Mouse (Mus musculus) cerebellum, adult 18-20 months (tissue): Measurements from ENCODE around the gene Svop.

Experiments
- DNase-seq, 2 experiments: peaks; one replicate each; pipeline ENCODE4 v3.0.0; 2021

Gene Svop

DNA sequence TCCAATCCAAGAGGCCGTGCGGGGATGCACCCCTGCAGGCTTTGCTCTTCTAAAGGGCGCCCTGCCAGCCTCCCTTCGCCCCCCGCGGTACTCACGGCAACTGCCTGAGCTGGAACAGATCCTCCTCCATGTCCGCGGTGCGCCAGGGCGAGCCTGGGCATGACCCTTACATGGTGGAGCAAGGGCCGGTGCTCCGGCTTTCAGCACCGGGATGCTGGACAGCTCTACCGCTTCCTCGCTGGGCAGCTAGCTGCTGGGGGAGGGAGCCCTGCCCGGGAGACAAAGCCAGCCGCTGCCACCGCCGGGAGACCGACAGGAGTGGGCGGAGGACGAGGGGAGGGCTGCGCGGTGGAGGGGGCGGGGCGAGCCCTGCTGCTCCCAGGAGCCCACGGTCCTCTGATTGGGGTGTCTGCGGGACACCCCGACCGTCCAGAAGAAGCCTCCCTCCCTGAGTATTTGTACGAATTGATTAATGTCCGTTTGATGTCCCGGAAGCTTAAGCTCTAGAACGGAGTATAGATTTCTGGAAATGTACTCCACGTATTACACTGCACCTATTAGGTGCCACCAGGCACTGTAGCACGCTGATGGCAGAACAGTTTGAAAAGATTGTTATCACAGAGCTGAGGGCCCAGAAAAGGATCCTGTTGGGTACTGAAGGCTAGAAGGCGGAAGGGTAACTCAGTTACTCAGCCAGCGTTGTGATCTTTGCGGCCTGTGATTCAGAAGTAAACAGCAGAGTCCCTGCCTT lies at the start of gene Svop:
Gene Svop, minus strand, starts transcription at position 514 of the 751 bp plus-strand sequence.
- DNase-seq, result peak; percentile 89 to 92

DNA sequence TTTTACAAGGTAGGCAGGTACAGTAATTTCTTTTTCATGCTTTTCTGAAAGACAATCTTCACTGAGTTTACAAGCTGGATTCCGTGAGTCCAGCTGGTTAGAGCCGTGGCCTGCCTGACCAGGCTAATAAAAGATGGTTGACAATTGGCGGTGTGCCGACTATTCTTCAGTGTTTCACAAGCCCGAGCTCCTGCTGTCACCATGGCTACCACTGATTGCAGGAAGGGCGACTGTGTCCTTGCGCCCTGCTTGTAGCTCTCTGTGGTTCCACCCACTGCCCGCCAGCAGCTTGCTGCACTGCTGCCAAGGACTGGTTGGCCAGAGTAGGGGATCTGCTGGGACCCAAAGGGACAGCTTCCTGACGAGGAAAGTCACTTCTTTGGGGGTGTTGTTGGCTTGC lies 47.8 kb upstream of the Svop start:
- peak; percentile 32 to 57 for DNase-seq

DNA sequence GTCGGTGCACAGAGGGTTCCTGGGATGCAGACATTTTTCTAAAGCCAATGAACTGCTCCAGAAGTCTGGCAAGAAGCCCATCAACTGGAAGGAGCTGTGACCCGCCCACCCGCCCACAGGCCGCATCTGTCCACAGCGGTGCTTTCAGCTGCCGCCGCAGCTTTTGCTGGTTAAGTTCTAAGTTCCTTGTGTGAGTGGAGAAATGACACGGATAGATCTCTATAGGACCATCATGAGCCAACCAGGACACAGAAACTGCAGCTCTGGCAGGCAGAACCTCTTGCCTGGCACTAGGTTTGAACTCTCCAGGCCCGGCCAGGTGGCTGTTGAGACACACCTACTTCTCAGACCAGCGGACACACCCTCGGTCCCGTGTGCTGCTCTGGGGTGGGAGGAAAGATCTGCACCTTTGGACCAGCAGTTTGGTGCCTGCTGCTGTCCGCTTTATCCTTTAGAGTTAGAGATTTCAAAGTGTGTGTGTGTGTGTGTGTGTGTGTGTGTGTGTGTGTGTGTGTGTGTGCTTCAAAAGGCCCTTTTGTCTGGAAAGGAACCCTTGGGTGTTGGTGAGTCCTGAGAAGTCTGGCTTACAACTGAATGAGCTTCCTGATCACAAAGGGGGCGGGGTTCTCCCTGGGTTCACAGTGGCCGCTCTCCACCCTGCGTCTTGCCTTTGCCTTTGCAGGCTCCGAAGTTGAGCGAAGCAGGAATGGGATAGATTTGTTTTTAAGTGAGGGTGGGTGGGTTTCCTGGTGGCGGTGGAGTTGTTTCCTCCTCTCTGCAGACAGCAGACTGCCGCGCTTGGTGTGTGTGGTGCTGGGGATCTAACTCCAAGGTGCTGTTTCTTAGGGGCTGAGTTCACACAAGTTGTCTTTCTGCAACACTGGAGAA lies 47.2 kb upstream of the Svop start:
- DNase-seq, result no peak

DNA sequence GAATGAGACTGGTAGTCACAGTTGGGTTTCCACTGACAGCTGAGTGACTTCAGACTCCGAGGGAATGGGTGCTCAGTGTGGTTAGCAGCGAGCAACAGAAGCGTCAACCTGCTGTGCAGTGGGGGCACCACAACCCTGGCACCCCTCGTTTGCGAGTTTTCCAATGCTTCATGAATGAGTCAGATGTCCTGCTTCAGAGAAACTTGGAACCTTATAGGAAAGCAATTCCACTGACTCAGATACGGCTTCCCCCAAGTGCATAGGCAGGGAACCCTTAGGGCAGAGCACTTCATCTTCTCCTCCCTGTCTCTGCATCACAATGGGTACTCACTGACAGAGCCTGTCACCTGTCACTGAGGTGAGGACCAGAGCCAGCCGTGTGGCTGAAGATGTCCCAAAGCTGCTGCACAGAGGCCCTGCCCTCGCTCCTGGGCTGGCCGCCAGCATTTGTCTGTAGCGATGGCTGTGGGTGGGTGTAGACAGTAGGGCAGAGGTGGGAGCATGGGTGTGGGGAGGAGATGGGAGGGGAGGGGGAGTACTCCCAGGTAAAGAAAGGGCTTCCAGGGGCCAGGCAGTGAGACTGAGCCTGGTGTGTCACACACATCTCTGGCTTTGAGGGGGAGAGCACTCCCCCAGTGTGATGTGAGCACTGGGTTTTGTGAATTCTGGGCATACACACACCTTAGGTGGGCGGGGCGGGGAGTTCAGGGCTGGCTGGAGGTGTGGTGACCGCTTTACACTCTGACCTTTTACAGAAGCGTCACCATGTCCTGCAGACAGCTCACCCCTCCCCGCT lies 46.3 kb upstream of the Svop start:
- no peak for DNase-seq

DNA sequence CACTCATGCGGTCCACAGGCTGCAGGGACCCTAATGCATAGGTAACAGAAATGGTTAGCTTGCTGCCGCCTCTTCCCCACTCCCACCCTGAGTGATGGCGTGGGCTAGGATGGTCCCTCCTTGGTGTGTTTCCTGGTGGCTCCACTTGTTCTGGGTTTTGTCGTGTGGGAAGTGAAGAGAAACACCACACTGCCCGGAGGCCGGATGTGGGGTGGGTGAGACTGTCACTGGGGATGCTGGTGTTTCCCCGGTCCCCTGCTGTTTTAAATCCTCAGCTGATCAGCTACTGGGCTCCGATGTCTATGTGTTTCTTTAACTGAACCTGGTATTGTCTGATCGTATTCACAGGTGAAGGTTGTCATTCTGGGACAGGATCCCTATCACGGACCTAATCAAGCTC lies 44.1 kb upstream of the Svop start:
- DNase-seq, result no peak

DNA sequence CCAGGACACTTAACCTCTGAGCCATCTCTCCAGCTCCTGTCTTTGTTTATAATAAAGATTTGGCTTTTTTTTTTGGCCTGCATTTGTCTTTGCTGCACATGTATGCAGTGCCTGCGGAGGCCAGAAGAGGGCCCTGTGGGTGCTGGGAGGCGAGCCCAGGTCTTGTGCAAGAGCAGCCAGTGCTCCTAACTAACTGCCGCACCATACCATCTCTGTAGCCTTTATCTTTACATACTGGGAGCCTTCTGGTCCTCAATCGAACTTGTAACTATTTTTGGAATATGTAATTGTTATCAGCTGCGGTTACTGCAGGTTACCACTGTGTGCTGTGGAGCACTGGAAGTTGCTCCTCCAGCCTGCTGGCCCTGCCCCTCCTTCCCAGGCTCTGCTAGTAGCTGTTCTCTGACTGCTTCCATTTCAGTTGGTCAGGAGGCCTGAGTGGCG lies 42.7 kb upstream of the Svop start:
- peak; percentile 42 to 45 for DNase-seq

DNA sequence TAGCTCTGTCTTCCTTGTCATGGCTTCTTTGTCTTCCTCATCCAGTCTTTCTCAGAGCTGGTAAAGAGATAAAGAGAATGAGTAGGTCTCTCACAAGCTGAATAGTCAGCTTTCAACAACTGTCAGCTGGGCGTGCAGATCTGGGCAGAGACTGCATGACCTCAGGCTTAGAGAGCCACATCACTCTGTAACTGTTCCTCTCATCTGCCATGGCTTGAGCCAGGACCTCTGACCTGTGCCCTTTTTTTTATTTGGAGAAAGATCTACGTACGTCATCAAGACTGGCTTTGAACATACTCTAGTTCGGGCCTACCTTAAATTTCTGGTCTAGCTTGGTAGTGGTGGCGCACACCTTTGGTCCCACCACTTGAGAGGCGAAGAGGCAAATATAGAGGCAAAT lies 41.5 kb upstream of the Svop start:
- DNase-seq, result no peak

DNA sequence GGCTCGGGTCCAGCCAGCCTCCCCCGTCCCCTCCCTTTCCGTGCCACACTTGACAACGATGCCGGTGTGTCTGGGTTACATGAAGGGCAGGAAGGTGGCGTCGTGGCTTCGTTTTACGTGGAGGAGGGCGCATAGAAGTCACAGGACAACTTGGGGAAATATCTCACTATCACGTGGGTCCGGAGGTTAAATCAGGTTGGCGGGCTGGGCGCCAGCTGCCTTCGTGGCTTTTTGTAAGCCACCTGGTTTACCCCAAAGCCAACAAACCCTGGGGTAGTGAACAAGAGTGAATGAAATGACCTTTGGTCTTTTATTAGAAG lies 40.1 kb upstream of the Svop start:
- DNase-seq, result peak; percentile 36 to 56

DNA sequence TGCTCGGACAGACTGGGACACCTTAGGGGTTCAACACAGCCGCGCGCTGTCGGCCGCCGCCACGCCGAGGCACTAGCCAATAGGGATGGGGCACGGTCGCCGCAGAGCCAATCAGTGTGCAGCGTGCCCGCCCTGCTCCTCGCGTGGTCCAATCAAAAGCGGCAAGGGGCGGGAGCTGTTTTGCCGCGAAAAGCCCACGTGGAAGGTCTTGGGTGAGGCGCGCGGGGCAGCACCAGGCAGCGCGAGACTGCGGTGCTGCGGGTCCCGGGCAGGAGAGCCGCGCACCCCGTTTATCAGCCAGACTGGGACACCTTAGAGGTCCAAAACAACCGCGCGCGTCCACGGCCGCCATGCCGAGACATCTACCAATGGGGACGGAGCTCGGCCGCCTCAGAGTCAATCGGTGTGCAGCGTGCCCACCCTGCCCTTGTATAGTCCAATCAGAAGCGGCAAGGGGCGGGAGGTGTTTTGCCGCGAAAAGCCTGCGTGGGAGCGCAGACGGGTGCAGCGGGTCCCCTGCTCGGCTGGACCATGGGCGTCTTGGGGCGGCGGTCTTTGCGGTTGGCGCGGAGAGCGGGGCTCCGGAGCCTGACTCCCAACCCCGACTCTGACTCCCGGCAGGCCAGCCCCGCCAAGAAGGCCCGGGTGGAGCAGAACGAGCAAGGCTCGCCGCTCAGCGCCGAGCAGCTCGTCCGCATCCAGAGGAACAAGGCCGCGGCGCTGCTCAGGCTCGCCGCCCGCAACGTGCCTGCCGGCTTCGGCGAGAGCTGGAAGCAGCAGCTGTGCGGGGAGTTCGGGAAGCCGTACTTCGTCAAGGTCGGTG lies 39.5 kb upstream of the Svop start:
- DNase-seq, result peak; percentile 94 to 95

DNA sequence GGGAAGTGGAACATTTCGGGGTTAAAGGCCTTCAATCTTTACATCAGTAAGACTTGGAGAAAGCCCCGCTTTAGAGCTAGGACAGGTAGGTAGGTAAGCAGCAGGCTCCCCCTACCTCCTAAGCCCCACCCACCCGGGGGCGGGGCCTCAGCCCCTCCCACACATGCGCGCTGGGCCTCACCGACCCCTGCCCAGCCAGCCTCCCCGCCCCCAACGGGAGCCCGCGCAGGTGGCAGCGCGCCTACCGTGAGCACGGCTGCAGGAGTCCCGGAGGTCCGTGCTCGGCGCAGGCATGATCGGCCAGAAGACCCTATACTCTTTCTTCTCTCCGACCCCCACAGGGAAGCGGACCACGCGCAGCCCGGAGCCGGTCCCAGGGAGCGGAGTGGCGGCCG lies 38.8 kb upstream of the Svop start, which contains the start of gene Ung:
Gene Ung, plus strand, starts transcription at position 176 of the 395 bp plus-strand sequence.
- DNase-seq, result peak; percentile 42 to 61

DNA sequence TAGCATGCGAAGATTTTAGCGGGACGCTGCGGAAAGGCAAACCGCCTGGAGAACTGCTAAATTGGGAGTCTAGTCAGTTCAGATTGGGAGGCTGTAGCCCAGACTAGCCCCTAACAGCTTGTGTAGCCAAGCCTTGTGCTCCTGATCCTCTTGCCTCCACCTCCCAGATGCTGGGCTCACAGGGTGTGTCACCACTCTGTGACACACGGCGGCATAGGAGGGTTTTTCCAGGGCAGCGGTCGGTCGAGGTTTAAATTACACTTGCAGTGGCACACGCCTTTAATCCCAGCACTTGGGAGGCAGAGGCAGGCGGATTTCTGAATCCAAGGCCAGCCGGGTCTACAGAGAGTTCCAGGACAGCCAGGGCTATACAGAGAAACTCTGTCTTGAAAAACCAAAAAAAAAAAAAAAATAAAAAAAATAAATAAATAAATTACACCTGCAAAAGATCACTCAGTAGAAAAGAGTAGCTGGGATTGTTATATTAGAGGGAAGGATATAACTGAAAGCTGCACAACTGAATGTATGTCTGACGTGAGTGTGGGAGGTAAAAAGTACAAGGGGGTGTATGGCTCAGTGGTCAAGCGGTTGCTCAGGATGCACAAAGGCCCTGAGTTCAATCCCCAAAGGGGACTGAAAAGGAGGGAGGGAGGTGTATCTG lies 38.3 kb upstream of the Svop start:
- no peak for DNase-seq

DNA sequence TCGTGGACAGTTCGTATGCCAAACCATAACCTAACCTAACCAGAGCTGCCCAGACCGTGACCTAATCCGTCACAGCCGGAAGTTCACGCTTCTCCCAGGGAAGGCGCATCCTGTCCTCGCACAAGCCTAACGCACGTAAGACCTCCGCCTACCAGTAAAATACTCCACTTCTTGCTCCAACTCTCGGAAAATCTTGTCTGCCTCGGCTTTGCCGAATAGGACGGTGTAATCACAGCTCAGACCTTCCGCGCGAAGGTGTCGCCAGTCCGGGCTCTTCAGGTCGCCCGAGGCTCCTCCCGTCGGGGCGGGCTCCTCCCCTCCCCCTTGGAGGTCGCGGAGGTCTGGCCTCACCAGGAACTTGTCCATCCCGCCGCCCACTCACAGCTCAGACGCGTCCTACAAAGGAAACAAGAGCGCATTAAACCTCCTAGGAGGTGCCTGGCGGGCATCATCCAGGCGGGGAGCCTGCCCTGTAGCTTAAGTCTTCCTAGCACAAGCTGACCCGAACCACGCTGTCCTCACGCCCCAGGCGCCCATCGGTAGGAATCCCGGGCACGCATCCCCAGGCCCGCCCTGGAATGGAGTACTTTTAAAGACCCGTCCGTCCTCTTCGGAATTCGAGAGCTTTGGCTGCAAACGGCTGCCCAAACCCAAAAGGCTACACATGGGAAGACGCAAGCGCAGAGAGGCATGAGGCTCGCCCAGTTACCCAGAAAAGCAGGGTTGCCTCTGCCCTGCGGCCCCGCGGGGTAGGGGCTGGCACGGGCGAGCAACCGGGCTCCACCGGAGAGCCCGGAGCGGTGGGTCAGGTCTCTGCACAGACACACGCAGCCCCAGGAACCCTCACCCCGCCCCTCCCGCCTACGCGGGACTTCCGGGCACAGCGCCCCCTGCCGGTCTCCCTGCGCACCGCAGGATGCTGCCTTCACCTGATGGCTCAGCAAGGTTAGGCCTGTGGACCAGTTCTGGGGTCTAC lies 36.3 kb upstream of the Svop start, which contains the start of gene Alkbh2:
Gene Alkbh2, minus strand, starts transcription at position 845 of the 976 bp plus-strand sequence.
- DNase-seq, result peak; percentile 79 to 87

DNA sequence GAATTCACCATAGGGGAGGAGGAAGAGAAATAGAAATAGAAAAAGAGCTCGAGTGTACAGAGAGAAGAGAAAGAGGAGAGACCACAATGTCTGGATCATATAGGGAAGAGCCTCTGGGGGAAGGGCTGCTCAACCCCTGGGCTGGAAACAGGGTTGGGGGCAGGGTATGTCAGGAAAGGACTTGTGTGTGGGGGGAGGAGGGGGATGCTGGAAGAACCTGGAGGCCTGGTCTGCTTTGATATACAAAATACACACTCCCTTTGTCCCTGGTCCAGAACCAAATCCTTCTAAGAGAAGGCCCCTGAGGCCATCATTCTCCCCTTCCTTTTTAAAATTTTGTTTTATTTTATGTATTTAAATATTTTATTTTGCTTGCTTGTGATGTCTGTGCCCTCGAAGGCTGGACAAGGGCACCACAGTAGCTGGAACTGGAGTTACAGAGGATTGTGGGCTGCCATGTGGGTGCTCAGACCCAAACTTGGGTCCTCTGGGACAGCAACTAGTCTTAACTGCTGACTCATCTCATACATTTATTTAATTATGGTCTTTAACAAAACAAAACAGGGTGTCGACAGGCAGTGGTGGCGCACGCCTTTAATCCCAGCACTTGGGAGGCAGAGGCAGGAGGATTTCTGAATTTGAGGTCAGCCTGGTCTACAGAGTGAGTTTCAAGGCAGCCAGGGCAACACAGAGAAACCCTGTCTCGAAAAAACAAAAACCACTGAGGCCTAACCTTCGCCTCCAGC lies 35.3 kb upstream of the Svop start:
- no peak for DNase-seq

DNA sequence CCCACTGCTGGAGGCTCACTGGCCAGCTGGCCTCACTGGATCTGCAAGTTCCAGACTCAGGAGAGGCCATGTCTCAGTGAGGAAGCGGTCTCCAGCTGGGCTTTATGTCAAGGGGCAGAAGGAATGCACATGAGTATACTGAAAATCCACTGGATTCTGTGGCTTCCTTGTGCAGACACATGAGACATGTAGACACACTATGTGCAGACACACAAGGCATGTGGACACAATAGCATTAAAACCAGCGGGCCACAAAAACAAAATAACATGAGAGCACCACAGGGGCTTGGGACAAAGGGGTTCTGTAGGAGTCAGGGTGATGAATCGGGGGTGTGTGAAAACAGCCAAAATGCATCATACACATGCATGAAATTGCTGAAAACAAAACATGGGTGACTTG lies 34.6 kb upstream of the Svop start:
- DNase-seq, result no peak

DNA sequence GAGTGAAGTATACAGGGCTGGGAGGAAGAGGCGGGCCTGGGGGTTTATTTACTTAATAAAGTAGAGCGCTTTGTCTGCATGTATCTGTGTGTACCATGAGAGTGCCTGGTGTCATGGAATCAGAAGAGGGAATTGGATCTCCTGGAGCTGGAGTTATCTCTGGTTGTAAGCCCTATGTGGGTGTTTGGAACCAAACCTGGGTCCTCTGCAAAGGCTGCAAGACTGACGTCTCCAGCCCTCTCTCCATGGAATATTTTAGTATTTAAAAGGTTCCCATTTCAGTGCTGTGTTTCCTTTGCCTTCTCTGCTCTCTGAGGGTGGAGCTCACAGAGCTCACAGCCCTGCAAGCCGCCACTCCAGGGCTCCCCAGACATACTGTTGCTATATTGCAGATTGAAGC lies 28.4 kb upstream of the Svop start:
- no peak for DNase-seq

DNA sequence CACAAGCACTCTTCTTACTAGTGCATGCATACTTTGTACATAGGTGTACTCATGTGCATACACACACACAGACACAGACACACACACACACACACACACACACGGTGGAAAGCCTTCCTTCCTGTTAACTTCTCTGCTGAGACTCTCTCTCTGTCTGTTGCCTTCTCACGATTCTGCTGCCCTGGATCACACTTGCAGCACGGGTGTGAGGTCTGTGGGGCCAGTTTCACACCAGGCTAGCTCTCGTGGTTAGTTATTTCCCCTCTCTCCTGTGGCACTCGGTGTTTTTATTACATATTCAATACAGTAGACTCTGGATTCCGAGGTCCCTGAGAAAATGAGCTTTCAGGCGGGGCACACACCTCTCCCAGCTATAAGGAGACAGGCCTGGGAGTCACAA lies 25.2 kb upstream of the Svop start:
- DNase-seq, result no peak

DNA sequence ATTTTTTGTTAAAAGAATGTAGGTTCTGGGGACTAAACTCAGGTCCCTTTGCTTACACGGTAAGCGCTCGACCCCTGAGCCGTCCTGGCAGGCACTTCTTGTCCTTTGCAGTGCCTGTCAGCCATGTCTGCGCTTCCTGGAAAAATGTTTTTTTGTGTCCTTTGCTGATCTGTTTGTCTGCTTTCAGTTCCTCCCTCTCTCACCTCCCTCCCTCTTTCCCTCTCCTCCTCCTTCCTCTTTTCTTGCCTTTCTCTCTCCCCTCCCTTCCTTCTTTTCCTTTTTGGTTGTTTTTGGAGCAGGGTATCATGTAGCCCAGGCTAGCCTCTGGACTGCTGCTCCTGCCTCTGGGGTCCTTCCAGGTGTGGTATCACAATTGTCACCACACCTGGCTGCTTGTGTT lies 23.7 kb upstream of the Svop start:
- DNase-seq, result no peak

DNA sequence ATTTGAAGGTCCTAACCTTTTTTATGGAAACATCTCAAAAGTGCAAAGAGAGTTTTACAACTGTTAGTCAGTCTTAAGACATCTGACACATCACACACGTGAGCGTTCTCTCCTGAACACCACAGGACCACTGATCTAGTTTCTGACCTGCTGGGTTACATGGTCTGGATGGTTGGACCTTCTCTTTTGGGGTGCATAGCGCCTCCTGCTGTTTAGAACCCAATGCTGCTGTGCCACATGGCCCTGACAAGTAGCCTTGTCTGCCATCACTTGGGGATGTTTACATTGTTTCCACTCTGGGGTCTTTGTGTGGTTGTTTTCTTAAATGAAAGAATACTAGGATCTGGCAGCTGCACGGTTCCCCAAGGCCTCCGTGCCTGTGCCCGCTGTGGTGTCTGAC lies 22.0 kb upstream of the Svop start:
- DNase-seq, result no peak

DNA sequence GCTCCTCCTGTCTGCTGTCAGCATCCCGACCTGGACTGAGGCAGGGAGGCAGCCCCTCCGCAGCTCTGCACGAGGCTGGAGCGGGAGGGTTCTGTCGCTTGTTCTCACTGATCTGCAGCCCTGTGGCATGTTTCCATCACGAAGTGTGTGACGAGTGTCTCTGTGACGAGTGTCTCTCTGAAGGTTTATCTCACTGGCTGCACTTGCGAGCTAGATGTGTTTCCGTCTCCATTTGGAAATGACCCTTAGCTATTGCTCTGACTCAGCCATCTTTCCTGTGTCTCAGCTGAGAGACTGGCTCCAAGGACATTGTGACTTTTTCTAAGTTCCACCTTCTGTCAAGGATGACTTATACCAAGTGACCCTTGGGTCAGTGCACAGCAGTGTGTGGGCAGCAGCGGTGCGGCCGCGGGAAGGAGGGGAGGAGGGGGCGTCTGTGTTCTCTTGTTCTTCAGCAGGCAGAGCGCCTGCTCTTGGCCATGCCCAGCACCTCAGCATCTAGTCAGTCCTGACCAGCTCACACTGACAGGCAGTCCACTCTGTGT lies 15.1 kb upstream of the Svop start:
- no peak for DNase-seq
